Mouse (Mus musculus): Measurements from ENCODE around the gene Mog.

Mog gene

GRCm38 (mm10) chr17:37022628-37023576 is at the start of gene Mog:
Gene Mog (minus strand): TSS chr17:37023398.
- in situ Hi-C loops (cut with MboI), result no loop called here

DNA sequence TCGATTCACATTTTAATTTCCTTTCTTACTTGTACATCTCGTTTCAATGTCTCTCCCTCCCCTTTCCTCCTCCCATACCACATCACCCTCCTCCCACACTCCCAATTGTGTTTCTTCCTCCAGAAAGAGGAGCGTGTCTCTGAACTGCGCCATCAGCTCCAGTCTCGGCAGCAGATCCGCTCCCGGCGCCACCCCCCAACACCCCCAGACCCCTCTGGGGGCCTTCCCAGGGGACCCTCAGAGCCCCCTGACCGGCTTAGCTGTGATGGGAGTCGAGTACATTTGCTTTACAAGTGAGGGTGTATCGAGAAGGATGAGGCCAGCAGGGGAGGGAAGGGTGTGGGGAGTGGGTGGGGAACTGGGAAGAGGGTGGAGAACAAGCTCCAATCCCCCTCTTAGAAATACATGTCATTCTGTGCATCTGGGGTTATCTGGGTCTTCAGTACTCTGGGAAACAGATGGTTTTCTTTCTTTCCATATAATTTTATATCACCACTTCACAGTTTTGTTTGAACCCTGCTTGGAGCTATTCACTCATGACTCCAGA is 49.6 kb upstream of the Mog start:
- in situ Hi-C loops (cut with MboI), result no loop called here

- in situ Hi-C loops (cut with MboI), result no loop called here
Observed at GRCm38 (mm10) chr17:37072080-37072729, 49.0 kb upstream of the Mog start.

- in situ Hi-C loops (cut with MboI), result no loop called here
Observed at GRCm38 (mm10) chr17:37070121-37070520, 46.9 kb upstream of the Mog start.

DNA sequence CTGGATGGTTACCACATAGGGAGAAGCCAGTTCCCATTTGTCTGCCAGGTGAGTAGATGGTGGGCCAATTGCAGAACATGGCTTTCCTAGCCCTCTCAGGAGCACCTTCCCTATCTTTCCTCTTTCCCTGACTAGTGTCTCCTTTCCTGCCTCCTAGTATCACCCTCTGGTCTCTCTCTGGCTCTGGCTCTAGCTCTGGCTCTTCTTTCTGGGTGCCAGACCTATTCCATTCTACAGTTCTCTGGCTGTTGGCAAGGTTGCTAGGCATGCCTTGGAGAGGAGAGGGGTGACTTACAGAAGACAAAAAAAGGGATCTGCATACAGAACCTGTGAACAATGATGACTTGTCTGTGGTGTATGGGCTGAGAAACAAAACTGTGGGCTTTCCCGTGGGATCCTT is 44.7 kb upstream of the Mog start:
- in situ Hi-C loops (cut with MboI), result no loop called here

GRCm38 (mm10) chr17:37065993-37066392 is 42.8 kb upstream of the Mog start:
- in situ Hi-C loops (cut with MboI), result no loop called here

- in situ Hi-C loops (cut with MboI), result no loop called here
Observed at GRCm38 (mm10) chr17:37063686-37064495, 40.7 kb upstream of the Mog start.

GRCm38 (mm10) chr17:37063063-37063462 is 39.9 kb upstream of the Mog start:
- in situ Hi-C loops (cut with MboI), result no loop called here

DNA sequence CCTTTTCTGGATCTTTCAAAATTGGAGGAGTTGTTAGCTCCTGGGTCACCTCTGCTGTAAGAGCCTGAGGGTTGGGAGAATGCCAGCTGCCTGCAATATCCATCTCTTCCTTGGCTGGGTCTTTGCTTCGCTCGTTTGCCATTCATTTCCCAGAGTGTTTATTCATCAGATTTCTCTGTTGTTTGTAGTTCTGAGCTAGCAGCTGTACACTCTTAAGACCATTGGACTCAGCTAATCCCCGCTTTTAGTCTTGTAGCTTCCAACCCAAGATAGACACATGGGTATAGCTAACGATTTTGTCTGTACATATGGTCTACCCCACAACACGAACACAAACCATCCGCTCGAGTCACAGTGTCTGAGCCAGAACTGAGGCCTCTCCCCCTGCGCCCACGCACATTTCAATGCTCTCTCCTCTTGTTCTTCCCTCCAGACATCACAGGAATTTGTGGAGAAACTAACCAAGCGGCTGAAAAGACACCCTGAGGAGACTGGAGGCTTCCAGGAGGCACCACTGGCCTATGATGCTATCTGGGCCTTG is 39.0 kb upstream of the Mog start:
- in situ Hi-C loops (cut with MboI), result no loop called here

DNA sequence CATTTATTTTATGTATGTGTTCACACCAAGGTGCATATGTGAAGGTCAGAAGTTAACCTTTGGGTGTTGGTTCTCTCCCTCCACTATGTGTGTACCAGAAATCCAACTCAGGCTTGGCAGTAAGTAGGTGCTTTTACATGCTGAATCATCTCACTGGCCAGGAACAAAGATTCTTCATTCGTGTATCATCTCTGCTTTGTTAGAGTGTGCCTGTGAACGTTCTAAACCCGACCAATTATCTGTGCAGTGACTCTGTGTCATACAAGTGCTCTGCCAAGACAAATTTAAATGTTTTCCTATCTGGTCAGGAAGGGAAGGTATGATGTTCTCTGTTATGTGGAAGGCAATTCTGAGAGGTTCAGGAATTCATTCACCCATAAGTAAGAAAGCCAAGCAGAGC is 38.2 kb upstream of the Mog start:
- in situ Hi-C loops (cut with MboI), result no loop called here

DNA sequence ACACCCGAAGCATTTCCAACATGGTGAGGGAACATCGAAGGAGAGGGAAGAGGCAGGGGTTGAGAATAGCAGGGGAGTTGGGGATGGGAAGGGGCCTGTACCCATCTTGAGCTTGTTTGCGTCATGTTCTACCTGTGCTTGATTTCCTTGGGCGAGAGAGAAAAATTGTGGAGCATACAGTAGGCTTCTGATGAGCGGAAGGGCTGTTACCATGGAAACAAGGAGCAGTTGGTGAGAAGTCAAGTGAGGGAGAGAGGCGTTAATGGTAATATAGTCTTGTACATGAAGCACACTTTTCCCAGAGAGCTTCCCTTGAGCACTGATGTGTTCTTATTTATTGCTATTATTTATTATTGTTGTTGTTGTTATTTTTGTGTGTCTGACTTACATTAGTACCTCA is 33.8 kb upstream of the Mog start:
- in situ Hi-C loops (cut with MboI), result no loop called here

DNA sequence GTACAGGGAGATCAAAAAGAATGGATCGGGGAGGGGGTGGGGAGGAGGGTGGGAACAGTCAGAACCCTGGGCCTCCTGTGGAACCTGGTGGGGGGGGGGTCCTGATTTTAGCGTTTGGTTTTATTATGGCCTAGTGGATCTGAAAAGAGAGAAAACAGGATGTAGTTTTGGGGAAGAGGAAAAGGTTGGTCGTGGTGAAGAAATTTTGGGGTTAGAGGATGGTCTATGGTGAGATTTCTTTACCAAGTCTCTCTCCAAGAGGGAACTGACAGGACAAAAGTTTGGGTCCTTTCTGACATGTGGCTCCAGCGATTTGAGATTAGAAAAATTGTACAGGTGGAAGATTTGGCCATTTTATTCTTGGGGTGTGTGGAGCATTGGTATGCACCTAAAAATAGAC is 28.5 kb upstream of the Mog start:
- in situ Hi-C loops (cut with MboI), result no loop called here

GRCm38 (mm10) chr17:37050876-37051275 is 27.7 kb upstream of the Mog start:
- in situ Hi-C loops (cut with MboI), result no loop called here

- in situ Hi-C loops (cut with MboI), result no loop called here
Observed at GRCm38 (mm10) chr17:37050399-37050798, 27.2 kb upstream of the Mog start.

DNA sequence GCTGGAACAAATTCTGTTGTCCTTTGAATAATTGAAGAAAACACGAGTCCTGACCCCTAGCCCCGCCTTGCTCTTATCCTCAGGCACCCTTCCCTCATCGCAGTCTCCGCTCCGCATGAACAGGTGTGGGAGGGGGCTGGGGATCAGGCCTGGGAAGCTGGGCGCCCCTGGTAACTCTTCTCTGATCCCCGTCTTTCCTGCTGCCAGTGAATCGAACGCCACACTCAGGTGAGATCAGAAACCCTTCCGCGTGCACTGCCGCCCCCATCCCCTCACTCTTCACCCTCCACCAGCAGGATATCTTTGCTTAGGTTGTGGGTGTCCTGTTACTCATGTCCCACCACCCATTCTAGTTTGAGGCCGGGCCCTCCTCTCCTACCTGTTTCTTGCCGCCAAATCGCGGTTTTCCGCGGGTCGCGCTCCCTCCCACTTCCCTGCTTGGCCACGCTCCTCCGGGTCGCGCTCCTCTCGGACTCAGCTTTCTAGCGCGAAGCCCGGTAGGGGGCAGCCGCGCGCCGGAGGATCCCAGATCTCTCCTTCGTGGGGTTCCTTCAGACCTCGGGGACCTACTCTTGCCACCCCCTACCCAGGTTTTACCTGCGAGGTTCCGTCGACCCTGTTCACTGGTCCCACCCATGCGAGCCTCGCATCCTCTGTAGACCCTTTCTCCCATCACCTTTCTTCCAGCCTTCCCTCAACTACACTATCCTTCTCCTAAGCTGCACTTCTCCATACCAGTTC is 26.5 kb upstream of the Mog start:
- in situ Hi-C loops (cut with MboI), result no loop called here

GRCm38 (mm10) chr17:37048383-37048782 is 25.2 kb upstream of the Mog start:
- in situ Hi-C loops (cut with MboI), result no loop called here

- in situ Hi-C loops (cut with MboI), result no loop called here
Observed at GRCm38 (mm10) chr17:37047981-37048380, 24.8 kb upstream of the Mog start.

DNA sequence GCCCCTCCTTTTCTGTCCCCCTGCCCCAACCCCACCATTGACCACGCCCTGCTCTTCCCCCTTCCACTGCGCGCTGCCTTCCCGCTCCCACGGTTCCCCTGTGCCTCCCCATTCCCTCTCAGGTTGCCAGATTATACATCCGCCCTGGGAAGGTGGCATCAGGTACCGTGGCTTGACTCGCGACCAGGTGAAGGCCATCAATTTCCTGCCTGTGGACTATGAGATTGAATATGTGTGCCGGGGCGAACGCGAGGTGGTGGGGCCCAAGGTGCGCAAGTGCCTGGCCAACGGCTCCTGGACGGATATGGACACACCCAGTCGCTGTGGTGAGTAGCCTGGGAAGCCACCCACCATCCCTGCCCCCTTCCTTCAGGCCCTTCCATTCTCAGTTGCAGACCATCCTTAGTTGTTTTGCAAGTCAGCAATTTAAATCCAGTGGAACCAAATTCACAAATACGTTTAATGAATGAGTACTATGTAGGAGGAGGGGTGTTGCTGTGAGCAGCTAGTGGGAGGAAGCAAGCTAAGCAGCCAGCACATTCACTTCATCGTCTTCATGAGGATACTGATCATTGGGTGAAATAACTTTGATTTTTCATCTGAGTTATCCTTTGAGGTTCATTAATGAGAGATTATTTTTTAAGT is 24.3 kb upstream of the Mog start:
- in situ Hi-C loops (cut with MboI), result no loop called here

DNA sequence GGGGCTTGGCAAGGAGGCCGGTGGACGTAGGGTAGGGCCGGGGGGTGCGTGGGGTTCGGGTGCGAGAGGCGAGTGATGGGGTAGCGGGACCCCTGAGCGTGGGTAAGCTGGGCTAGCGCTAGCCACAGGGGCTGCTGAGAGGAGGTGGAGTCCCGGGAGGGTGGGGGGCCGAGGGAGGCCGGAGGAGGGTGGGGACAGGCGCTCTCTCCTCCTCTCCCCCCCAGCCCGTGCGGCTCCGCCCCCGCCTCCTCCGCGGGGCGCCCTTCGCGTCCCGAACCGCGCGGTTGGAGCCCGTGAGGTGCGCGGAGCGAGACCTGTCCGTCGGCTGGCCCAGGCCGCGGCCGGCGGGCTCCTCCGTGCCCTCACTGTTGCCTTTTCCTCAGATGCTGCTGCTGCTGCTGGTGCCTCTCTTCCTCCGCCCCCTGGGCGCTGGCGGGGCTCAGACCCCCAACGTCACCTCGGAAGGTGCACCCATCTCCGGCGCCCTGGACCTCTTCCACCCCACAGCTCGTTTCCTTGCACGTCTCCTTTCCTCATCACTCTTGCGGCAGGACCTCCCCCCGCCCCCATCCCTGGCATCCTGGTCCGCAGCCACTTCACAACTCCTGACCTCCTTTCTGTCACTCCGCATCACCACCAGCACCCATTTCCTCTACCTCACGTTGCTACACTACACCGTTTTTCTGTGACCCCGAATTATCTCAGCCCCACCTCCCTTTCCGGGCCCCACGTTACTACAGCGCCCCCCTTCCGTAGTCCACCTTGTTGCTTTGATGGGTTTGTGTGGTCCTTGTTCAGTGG is 23.3 kb upstream of the Mog start:
- in situ Hi-C loops (cut with MboI), result no loop called here
